Mouse (Mus musculus) liver, embryonic 11.5 days (tissue): ENCODE results near the gene Dzip1l. TPM values are rescaled to one million over a fixed set of nuclear protein-coding genes. Genes with fewer than 3 reads are reported as not detected.

ENCODE experiments used
- ATAC-seq: fragments of 200-750 bp; cut with Nextera tagmentation; replicated peaks from 2 replicates; pipeline ENCODE4 v1.8.0; 2017; ENCODE audit warnings: moderate number of reproducible peaks, mild to moderate bottlenecking, moderate TSS enrichment, moderate library complexity; ENCODE audit not compliant: low FRiP score
- DNase-seq: peaks from one replicate; pipeline ENCODE4 v3.0.0-alpha.2; 2017; ENCODE audit warnings: low spot score
- H3K27ac ChIP-seq: fragments of 300-500 bp; sonication (generic); 2 replicates; pipeline ENCODE4 v1.5.1; 2014; ENCODE audit warnings: mild to moderate bottlenecking, low read depth, low read length, control low read depth
- H3K27me3 ChIP-seq: fragments of 300-500 bp; sonication (generic); replicated peaks from 2 replicates; pipeline ENCODE4 v1.6.1; 2014; ENCODE audit warnings: low read length, mixed read lengths; ENCODE audit not compliant: control insufficient read depth, insufficient read depth
- H3K36me3 ChIP-seq: fragments of 300-500 bp; sonication (generic); 2 replicates; pipeline ENCODE4 v1.6.1; 2014; ENCODE audit warnings: mild to moderate bottlenecking, low read length, moderate library complexity, mixed read lengths; ENCODE audit not compliant: control insufficient read depth, insufficient read depth
- H3K4me1 ChIP-seq: fragments of 300-500 bp; sonication (generic); replicated peaks from 2 replicates; pipeline ENCODE4 v1.6.1; 2014; ENCODE audit warnings: low read length, mixed read lengths; ENCODE audit not compliant: control insufficient read depth, insufficient read depth
- H3K4me2 ChIP-seq: fragments of 300-500 bp; sonication (generic); 2 replicates; pipeline ENCODE4 v1.6.1; 2014; ENCODE audit warnings: mild to moderate bottlenecking, control low read depth, moderate library complexity
- H3K4me3 ChIP-seq: fragments of 300-500 bp; sonication (generic); 2 replicates; pipeline ENCODE4 v1.5.1; 2014; ENCODE audit warnings: low read depth, low read length, control low read depth
- H3K9ac ChIP-seq: fragments of 300-500 bp; sonication (generic); 2 replicates; pipeline ENCODE4 v1.6.1; 2014; ENCODE audit warnings: low read depth, low read length, control low read depth
- H3K9me3 ChIP-seq: fragments of 300-500 bp; sonication (generic); 2 replicates; pipeline ENCODE4 v1.6.1; 2016; ENCODE audit warnings: low read length, inconsistent platforms, mixed read lengths; ENCODE audit not compliant: control insufficient read depth
- WGBS: fragments of 180-500 bp; shearing (Covaris S2); extraction: QIAGEN DNeasy Blood & Tissue Kit; methylation state at CpG from one replicate; pipeline ENCODE4 v1.1.7; 2014; 5-methylcytosine and 5-hydroxymethylcytosine counted together
- polyA plus RNA-seq: library from polyadenylated mRNA; unstranded; fragments of >200 nt; fragmentation: Nextera tagmentation; extraction: Ambion mirVana; gene quantifications from 2 replicates; pipeline ENCODE4 v1.2.1, GENCODE M21; 2014

The Dzip1l gene
- polyA plus RNA-seq, 1 experiment from 2014 or later = 6.2 TPM

- no peaks in the 10 kb centered on the region for H3K27me3 ChIP-seq
- no peaks in the 10 kb centered on the region for H3K36me3 ChIP-seq
Observed at GRCm38 (mm10) chr9:99662887-99663286, 33.6 kb downstream of the Dzip1l start.

GRCm38 (mm10) chr9:99667596-99667995 lies 38.3 kb downstream of the Dzip1l start:
- H3K36me3 ChIP-seq = peaks cover 13% of the 10 kb centered on the region
- no peak for ATAC-seq
- H3K4me2 ChIP-seq = no peak overlapping the region
- 83% methylated on average over 8 of the region's 8 CpGs for WGBS
- no peak overlapping the region for H3K4me3 ChIP-seq
- H3K27ac ChIP-seq = no peak overlapping the region
- no peak for DNase-seq
- H3K27me3 ChIP-seq = no peaks in the 10 kb centered on the region
- H3K4me1 ChIP-seq = no peaks in the 10 kb centered on the region
- H3K9ac ChIP-seq = no peak overlapping the region
- 0 out of 2 replicates have a peak, but pooled peaks cover 3% of the 10 kb centered on the region for H3K9me3 ChIP-seq

More at GRCm38 (mm10) chr9:99662887-99663286, 33.6 kb downstream of the Dzip1l start:
- no peaks in the 10 kb centered on the region for H3K4me1 ChIP-seq
- 83% methylated on average over 10 of the region's 10 CpGs for WGBS
- DNase-seq = no peak
- no peak overlapping the region for H3K4me3 ChIP-seq
- no peak overlapping the region for H3K27ac ChIP-seq
- no peaks in the 10 kb centered on the region for H3K9me3 ChIP-seq
- no peak for ATAC-seq
- H3K4me2 ChIP-seq = no peak overlapping the region
- no peak overlapping the region for H3K9ac ChIP-seq

GRCm38 (mm10) chr9:99671603-99672002 lies 42.3 kb downstream of the Dzip1l start:
- no peaks in the 10 kb centered on the region; the same call in 1 of the 2 replicates for H3K4me1 ChIP-seq
- no peak overlapping the region for H3K9ac ChIP-seq
- H3K36me3 ChIP-seq = peaks cover 13% of the 10 kb centered on the region
- no peak for DNase-seq
- no peak for ATAC-seq
- no peaks in the 10 kb centered on the region for H3K27me3 ChIP-seq
- H3K4me2 ChIP-seq = no peak overlapping the region
- no peak overlapping the region for H3K27ac ChIP-seq
- 0 out of 2 replicates have a peak, but pooled peaks cover 3% of the 10 kb centered on the region for H3K9me3 ChIP-seq
- H3K4me3 ChIP-seq = no peak overlapping the region
- 40% methylated on average over 2 of the region's 2 CpGs for WGBS

DNA sequence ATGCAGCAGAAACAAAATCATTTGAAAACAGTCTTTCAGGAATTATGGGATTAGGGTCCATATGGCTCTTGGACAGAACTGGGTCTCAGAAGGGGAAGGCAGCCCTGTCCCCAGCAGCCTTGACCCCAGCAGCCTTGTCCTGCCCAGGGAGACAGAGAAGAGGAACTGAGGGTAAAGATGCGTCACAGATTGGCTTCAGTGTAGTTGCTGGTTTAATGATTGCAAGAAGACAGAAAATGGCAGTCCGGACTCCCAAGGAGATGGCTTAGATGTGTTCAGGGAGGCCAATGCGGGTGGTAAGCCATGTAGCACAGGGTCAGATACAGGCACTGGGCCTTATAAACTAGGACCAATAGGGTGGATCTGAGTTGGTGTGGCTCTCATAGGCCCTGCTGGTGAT lies 46.4 kb downstream of the Dzip1l start:
- no peak overlapping the region for H3K27ac ChIP-seq
- WGBS = 75% methylated on average over 3 of the region's 3 CpGs
- no peak overlapping the region for H3K4me3 ChIP-seq
- H3K9ac ChIP-seq = no peak overlapping the region
- DNase-seq (no peak), ATAC-seq (no peak)
- H3K9me3 ChIP-seq = no peaks in the 10 kb centered on the region
- no peak overlapping the region for H3K4me2 ChIP-seq
- H3K36me3 ChIP-seq = no peaks in the 10 kb centered on the region
- no peaks in the 10 kb centered on the region; the same call in 1 of the 2 replicates for H3K4me1 ChIP-seq
- no peaks in the 10 kb centered on the region for H3K27me3 ChIP-seq

- no peak overlapping the region for H3K4me3 ChIP-seq
- H3K4me2 ChIP-seq = no peak overlapping the region
- H3K4me1 ChIP-seq = no peaks in the 10 kb centered on the region
- H3K27me3 ChIP-seq = no peaks in the 10 kb centered on the region
- H3K9ac ChIP-seq = no peak overlapping the region
- H3K9me3 ChIP-seq = no peaks in the 10 kb centered on the region
- ATAC-seq = no peak
- WGBS = 90% methylated on average over 21 of the region's 21 CpGs
- no peak overlapping the region for H3K27ac ChIP-seq
- no peaks in the 10 kb centered on the region for H3K36me3 ChIP-seq
- DNase-seq = no peak
Observed at GRCm38 (mm10) chr9:99681980-99682570, 52.8 kb downstream of the Dzip1l start.

- H3K36me3 ChIP-seq = no peaks in the 10 kb centered on the region
- ATAC-seq = no peak
- no peaks in the 10 kb centered on the region for H3K4me1 ChIP-seq
- no peak overlapping the region for H3K4me2 ChIP-seq
- H3K9ac ChIP-seq = no peak overlapping the region
- no peaks in the 10 kb centered on the region for H3K27me3 ChIP-seq
- H3K4me3 ChIP-seq = no peak overlapping the region
- WGBS = 67% methylated on average over 5 of the region's 5 CpGs
- no peak overlapping the region for H3K27ac ChIP-seq
- H3K9me3 ChIP-seq = no peaks in the 10 kb centered on the region
- no peak for DNase-seq
Observed at GRCm38 (mm10) chr9:99685061-99685521, 55.8 kb downstream of the Dzip1l start.

- H3K4me2 ChIP-seq = no peak overlapping the region
- H3K9ac ChIP-seq = no peak overlapping the region
- DNase-seq = no peak
- WGBS = 68% methylated on average over 5 of the region's 5 CpGs
- H3K9me3 ChIP-seq = no peaks in the 10 kb centered on the region
- ATAC-seq = no peak
- no peak overlapping the region for H3K4me3 ChIP-seq
- H3K36me3 ChIP-seq = no peaks in the 10 kb centered on the region
- H3K27ac ChIP-seq = no peak overlapping the region
- no peaks in the 10 kb centered on the region for H3K4me1 ChIP-seq
- H3K27me3 ChIP-seq = no peaks in the 10 kb centered on the region
Observed at GRCm38 (mm10) chr9:99685536-99686231, 56.4 kb downstream of the Dzip1l start.

- Histone ChIP-seq H3K36me3 (no peaks in the 10 kb centered on the region), H3K4me2 (no peak overlapping the region), H3K27ac (no peak overlapping the region), H3K9ac (no peak overlapping the region), H3K27me3 (no peaks in the 10 kb centered on the region), H3K4me3 (no peak overlapping the region), H3K9me3 (no peaks in the 10 kb centered on the region), H3K4me1 (no peaks in the 10 kb centered on the region)
- WGBS = 88% methylated on average over 5 of the region's 5 CpGs
- ATAC-seq (no peak), DNase-seq (no peak)
Observed at GRCm38 (mm10) chr9:99689796-99690195, 60.5 kb downstream of the Dzip1l start.

DNA sequence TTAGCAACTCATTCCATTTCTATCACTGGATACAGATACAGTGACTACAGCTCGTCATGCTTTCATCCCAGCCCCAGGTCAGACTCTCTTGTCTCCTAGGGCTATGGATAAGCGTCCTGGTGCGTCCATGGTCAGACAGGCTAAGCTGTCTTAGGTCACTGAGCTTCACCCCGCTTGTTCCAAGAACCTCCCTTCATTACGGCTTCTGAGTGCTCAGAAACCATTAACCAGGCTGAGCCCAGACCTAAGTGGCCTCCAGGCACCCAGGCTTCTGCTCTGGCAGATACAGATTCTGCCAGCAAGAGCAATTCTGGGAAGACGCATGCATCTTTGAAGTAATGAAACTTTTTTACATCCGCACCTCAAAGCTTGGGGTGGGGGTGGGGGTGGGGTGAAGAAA lies 61.1 kb downstream of the Dzip1l start:
- 83% methylated on average over 7 of the region's 7 CpGs for WGBS
- no peak for ATAC-seq
- H3K27me3 ChIP-seq = no peaks in the 10 kb centered on the region
- H3K4me2 ChIP-seq = no peak overlapping the region
- H3K9ac ChIP-seq = no peak overlapping the region
- no peaks in the 10 kb centered on the region for H3K9me3 ChIP-seq
- no peak overlapping the region for H3K4me3 ChIP-seq
- no peaks in the 10 kb centered on the region for H3K36me3 ChIP-seq
- no peak for DNase-seq
- no peak overlapping the region for H3K27ac ChIP-seq
- no peaks in the 10 kb centered on the region for H3K4me1 ChIP-seq
